Mouse (Mus musculus) testis, adult 2 months (tissue): ENCODE measurements around the gene Brd3os.

Experiments used
- CTCF ChIP-seq: fragments of 200-500 bp; IDR thresholded peaks from 2 replicates; pipeline ENCODE4 v1.5.1; 2012; ENCODE audit warnings: low read depth, mild to moderate bottlenecking, inconsistent platforms, low read length, moderate library complexity; ENCODE audit not compliant: control insufficient read depth, insufficient read depth, insufficient replicate concordance
- POLR2A ChIP-seq: fragments of 200-500 bp; IDR thresholded peaks from 2 replicates; pipeline ENCODE4 v1.6.1; 2012; ENCODE audit warnings: low read depth, mild to moderate bottlenecking, inconsistent platforms, low read length, moderate library complexity; ENCODE audit not compliant: control insufficient read depth

DNA sequence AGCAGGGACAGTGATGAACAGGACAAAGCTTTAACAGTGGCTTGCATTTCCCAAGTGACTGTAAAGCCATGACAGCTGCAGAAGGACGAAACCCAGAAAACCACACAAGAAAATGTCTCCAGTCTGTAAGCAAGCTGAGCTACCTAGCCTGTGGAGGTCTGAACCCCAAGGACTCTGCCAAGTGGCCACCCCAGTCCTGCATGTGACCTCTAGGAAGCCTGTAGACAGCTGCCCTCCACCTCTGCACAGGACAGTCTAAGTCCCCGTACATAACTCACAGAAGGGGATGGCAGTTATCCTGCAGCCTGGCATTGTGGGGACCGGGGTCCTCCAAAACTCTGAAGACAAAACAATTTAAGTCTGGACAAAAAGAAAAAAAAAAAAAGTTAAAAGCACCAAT lies 3.8 kb downstream of the Brd3os start:
- TF ChIP-seq CTCF, result no peak
- TF ChIP-seq POLR2A, result no peak
